Mouse (Mus musculus): ENCODE measurements around the gene Mta1.

GRCm38 (mm10) chr12:113063700-113064099, 34.4 kb upstream of the Mta1 start:
- TF ChIP-seq CTCF (IDR thresholded peaks at IDR 0.05; ENCODE audit: extremely low read depth, insufficient read length, insufficient replicate concordance, low read depth, low read length) (no peak), POLR2A (IDR thresholded peaks at IDR 0.05; ENCODE audit: low read depth, low read length) (no peak)

Data from small intestine, adult 2 months (tissue).